In genomic region chr10:42270277-42271083, GRCm38 (mm10) we compare ENCODE assay signal across 9 mouse cellular contexts. TPM values are rescaled to one million over a fixed set of nuclear protein-coding genes. Genes with fewer than 3 reads are reported as not detected.
DNase-seq lines count a peak whose midpoint lies in the region; ATAC-seq lines count a peak whose summit lies in the region.
"Had no signal": no experiment of that assay in that cellular context is flagged by ENCODE, and none has a peak within 500 bp of the region (broad histone marks: within the 10 kb centered on the region; RNA-seq: fewer than 3 reads in every experiment).

No protein-coding gene starts in this region.

- WGBS in lung, embryonic 16.5 days: 37% methylated on average over 10 of the region's 10 CpGs
- WGBS in hindbrain, embryonic 11.5 days: 59% methylated on average over 10 of the region's 10 CpGs
- 65% methylated on average over 10 of the region's 10 CpGs for WGBS in hindbrain, embryonic 13.5 days

- peak; percentile 61 for DNase-seq in adrenal gland, adult 8-10 months
- DNase-seq in adrenal gland, adult 18-20 months (ENCODE audit: low spot score in 2 of 2): no peak
- peak; percentile 33 for DNase-seq in testis, postnatal 10 days (ENCODE audit: low spot score)
- DNase-seq in testis, postnatal 14 days (ENCODE audit: low spot score): no peak
- DNase-seq in yolk sac, embryonic 10.5 days (ENCODE audit: low spot score): peak; percentile 75
- no peak for DNase-seq in hindbrain, embryonic 11.5 days (ENCODE audit: low spot score)

- peaks cover 52% of the 10 kb centered on the region for H3K4me1 ChIP-seq in lung, embryonic 16.5 days (replicated peaks; ENCODE audit: control insufficient read depth, insufficient read depth, low read length)
- H3K4me1 ChIP-seq in hindbrain, embryonic 11.5 days (replicated peaks; ENCODE audit: control insufficient read depth, insufficient read depth, low read length): peaks cover 5% of the 10 kb centered on the region; the same call in 1 of the 2 replicates
- peaks cover 39% of the 10 kb centered on the region for H3K4me1 ChIP-seq in hindbrain, embryonic 13.5 days (replicated peaks)

- H3K4me2 ChIP-seq in lung, embryonic 16.5 days (ENCODE audit: low read depth, low read length): peak overlapping the region; percentile 28; the same call in 1 of the 2 replicates
- no peak overlapping the region for H3K4me2 ChIP-seq in hindbrain, embryonic 11.5 days (replicated peaks; ENCODE audit: low read depth, low read length)
- no peak overlapping the region for H3K4me2 ChIP-seq in hindbrain, embryonic 13.5 days

- H3K36me3 ChIP-seq in lung, embryonic 16.5 days (ENCODE audit: control insufficient read depth, insufficient read depth, low read length): peaks cover 16% of the 10 kb centered on the region
- H3K36me3 ChIP-seq in hindbrain, embryonic 11.5 days (ENCODE audit: control insufficient read depth, insufficient read depth, low read length): no peaks in the 10 kb centered on the region
- peaks cover 17% of the 10 kb centered on the region for H3K36me3 ChIP-seq in hindbrain, embryonic 13.5 days

- H3K27me3 ChIP-seq in lung, embryonic 16.5 days (ENCODE audit: control insufficient read depth, insufficient read depth, low read depth, low read length): no peaks in the 10 kb centered on the region
- peaks cover 14% of the 10 kb centered on the region for H3K27me3 ChIP-seq in hindbrain, embryonic 11.5 days (ENCODE audit: control insufficient read depth, insufficient read depth, low read length)
- H3K27me3 ChIP-seq in hindbrain, embryonic 13.5 days: peaks cover 25% of the 10 kb centered on the region

- ATAC-seq in lung, embryonic 16.5 days (ENCODE audit: low read depth): no peak
- ATAC-seq in hindbrain, embryonic 11.5 days (ENCODE audit: low FRiP score): no peak
- ATAC-seq in hindbrain, embryonic 13.5 days (ENCODE audit: low FRiP score): no peak

- H3K9ac ChIP-seq in lung, embryonic 16.5 days (ENCODE audit: low read length): no peak overlapping the region
- H3K9ac ChIP-seq in hindbrain, embryonic 11.5 days (ENCODE audit: low read depth, low read length): no peak overlapping the region
- H3K9ac ChIP-seq in hindbrain, embryonic 13.5 days: no peak overlapping the region
- H3K9ac ChIP-seq: embryonic facial prominence, embryonic 12.5 days had no signal

- no peak overlapping the region for H3K4me3 ChIP-seq in lung, embryonic 16.5 days (ENCODE audit: low read length)
- no peak overlapping the region for H3K4me3 ChIP-seq in hindbrain, embryonic 11.5 days (ENCODE audit: low read depth, low read length)
- H3K4me3 ChIP-seq in hindbrain, embryonic 13.5 days: no peak overlapping the region
- H3K4me3 ChIP-seq: embryonic facial prominence, embryonic 12.5 days had no signal

- 0 out of 2 replicates have a peak overlapping the region, but pooled peaks have one; percentile 5 for H3K27ac ChIP-seq in lung, embryonic 16.5 days (ENCODE audit: low read length)
- H3K27ac ChIP-seq in hindbrain, embryonic 11.5 days (ENCODE audit: low read depth, low read length): no peak overlapping the region
- H3K27ac ChIP-seq in hindbrain, embryonic 13.5 days: no peak overlapping the region
- H3K27ac ChIP-seq: embryonic facial prominence, embryonic 12.5 days had no signal

- no peaks in the 10 kb centered on the region; the same call in 1 of the 2 replicates for H3K9me3 ChIP-seq in lung, embryonic 16.5 days (ENCODE audit: control insufficient read depth, low read length)
- no peaks in the 10 kb centered on the region for H3K9me3 ChIP-seq in hindbrain, embryonic 11.5 days (ENCODE audit: control insufficient read depth, low read length)
- H3K9me3 ChIP-seq in hindbrain, embryonic 13.5 days: no peaks in the 10 kb centered on the region
- H3K9me3 ChIP-seq: embryonic facial prominence, embryonic 12.5 days had no signal

RNA-seq across cellular contexts. Expression of gene Foxo3, which starts 6.1 kb away (rescaled TPM):
- 10 to 100 TPM; 57.7 to 70.0 (median 65.4) TPM for total RNA-seq in adrenal gland, adult 8-10 months (2022)
- 10 to 100 TPM; 48.9 to 63.3 TPM for total RNA-seq in adrenal gland, adult 18-20 months (2021)
- 10.2 and 10.7 TPM in 2 replicates for polyA plus RNA-seq in lung, embryonic 16.5 days (2015; fragmentation: Nextera tagmentation; extraction: Ambion mirVana)
- 3.6 and 5.0 TPM in 2 replicates for polyA plus RNA-seq in hindbrain, embryonic 11.5 days (2014; fragmentation: Nextera tagmentation; extraction: Ambion mirVana)
- 3.7 and 3.9 TPM in 2 replicates for polyA plus RNA-seq in hindbrain, embryonic 13.5 days (2015; fragmentation: Nextera tagmentation; extraction: Ambion mirVana)

Comparison
In these comparisons a context has a peak if more than half of its experiments do, and no peak if none do; other contexts are left out.
1. DNase-seq: peak in adrenal gland, adult 8-10 months (single experiment), testis, postnatal 10 days (single experiment) and yolk sac, embryonic 10.5 days (single experiment); none in adrenal gland, adult 18-20 months (0 of 2), testis, postnatal 14 days (single experiment) and hindbrain, embryonic 11.5 days (single experiment).